Mouse (Mus musculus) heart, adult 8-10 months (tissue): ENCODE measurements at regions not wholly inside any gene's neighbourhood (a gene's known extent, or its start where the extent isn't known, plus 50 kb on each side); places are given as distances from the start of the nearest gene placed in this dataset.

Experiments
- DNase-seq: peaks from one replicate; pipeline ENCODE4 v3.0.0; 2022; ENCODE audit warnings: low spot score

DNA sequence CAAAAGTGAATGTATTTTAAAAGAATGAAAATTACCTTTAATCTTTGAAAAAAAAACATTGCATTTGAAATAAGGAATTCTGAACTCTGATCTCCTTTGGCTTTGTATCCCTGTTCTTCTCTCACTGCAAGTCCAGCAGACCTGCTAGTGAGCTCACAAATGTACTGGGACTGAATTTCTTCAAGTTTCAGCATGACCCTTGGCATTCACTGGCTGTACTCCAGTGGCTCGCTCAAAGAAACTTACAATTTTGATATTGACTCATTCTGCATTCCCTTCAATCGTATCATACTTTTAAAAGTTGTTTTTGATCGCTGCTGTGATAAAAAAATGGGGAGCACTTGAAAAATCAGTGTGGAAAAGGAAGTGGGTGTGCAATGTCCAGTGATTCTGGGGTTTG lies 456.6 kb downstream of the Cd109 start:
- no peak for DNase-seq

- DNase-seq, result peak; percentile 6
These were observed 494.3 kb downstream of the Cd109 start for GRCm38 (mm10) chr9:79109611-79110010.

- no peak for DNase-seq
These were observed 496.0 kb downstream of the Cd109 start for GRCm38 (mm10) chr9:79111326-79111725.

GRCm38 (mm10) chr9:79140970-79141369 lies 525.6 kb downstream of the Cd109 start:
- no peak for DNase-seq

- DNase-seq, result no peak
These were observed 530.7 kb downstream of the Cd109 start for GRCm38 (mm10) chr9:79146004-79146403.

DNA sequence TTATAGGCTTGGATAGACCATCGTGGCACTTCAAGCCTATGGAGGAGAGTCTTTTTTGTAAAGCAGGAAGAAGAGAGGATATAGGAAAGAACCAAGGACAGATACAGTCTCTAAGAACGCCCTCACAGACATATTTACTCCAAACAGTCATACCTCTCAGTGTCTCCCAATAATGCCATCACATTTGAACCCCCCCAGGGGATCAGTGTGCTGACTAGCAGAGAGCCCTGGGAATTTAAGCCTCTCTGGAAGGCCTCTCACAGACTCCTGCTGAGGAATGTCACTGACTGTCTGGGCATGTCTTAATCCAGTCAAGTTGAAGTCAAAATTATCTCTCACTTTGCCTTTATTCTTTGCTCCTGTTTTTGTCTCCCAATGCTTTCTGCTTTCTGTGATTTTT lies 550.2 kb downstream of the Cd109 start:
- no peak for DNase-seq

- DNase-seq, result peak; percentile 29
These were observed 545.6 kb downstream of the Col12a1 start for GRCm38 (mm10) chr9:79173036-79173435.

GRCm38 (mm10) chr9:79179954-79180353 lies 538.7 kb downstream of the Col12a1 start:
- no peak for DNase-seq

- DNase-seq, result no peak
These were observed 523.2 kb downstream of the Col12a1 start for GRCm38 (mm10) chr9:79195420-79195819.

DNA sequence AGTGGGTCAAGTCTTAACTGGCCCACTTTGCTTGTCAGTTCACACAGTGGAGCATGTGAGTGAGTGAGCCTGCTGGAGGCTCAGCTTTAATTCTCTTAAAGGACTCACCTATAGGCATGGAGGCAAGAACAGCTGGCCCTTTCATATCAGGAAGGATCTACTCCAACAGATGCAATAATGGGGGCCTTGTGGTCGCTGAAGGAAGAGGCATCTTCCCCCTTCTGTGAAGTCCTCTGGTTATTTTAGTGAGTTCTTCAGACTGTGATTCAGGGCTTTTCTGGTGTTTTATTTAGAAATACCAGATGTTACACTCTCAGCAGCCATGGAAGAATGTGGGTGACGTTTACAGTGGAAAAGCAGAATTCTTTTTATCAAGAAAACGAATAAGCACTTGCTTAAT lies 516.9 kb downstream of the Col12a1 start:
- DNase-seq, result no peak

- DNase-seq, result no peak
These were observed 505.3 kb downstream of the Col12a1 start for GRCm38 (mm10) chr9:79213364-79213763.

DNA sequence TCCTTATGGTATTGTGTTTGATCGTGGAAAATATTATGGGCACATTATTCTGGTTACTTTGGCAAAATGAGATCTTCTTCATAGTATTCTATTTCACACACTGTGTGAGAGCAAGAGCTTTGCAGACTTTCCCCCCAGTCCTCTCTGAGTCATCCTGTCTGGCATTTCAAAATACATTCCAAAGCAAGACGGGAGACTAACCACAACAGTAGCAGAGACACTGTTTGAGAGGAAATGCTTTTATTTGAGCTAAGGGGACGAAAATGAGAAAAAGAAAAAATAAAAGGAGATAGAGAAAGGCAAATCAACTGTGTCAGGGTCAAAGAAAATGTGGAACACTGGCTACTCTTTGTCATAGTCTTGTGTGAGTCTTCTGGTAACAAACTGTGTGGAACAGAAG lies 502.6 kb downstream of the Col12a1 start:
- no peak for DNase-seq

GRCm38 (mm10) chr9:79216432-79216831 lies 502.2 kb downstream of the Col12a1 start:
- no peak for DNase-seq

DNA sequence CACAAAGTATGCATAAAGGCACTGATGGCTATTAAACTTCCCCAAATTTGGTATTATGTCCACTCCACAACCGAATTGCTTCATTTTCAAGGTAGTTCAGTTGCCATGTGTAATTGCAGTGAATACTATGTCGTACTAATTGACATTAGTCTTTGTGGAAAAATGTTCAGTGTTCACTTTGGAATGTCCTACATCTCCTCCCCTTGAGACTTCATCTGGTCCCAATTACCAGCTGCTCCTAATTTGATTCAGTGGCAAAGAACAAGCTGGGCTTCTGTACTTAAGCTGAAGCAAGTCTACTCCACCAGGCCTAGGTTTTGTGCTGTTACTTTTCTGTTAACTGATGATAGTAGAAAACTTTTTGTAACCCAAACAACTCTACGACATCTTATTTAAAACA lies 485.6 kb downstream of the Col12a1 start:
- DNase-seq, result no peak

- DNase-seq, result no peak
These were observed 484.9 kb downstream of the Col12a1 start for GRCm38 (mm10) chr9:79233751-79234150.

DNA sequence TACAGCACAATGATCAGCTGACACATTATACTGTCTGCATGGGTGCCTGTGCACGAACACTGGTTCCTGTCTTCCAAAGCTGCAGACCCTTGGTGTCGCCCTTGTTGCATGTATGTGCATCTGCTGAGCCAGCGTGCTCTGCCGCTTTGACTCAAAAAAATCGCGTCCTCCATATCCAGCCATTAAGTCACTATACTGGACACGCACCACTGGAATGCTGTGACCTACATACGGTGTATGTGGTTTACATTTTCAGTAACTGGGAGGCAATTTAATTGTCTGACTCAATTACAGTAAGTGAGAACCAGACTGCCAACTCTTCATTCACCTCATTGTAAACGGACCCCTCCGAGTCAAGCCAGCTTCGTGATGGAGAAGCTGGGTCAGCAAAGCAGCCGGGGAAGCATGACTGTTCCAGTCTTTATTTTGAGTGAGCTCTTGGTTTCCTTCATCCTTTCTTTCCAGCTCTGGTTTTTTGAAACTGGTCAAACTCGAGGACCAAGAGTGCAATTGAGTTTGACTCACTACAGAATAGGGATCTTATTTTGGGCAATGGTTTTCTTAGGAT lies 448.9 kb downstream of the Col12a1 start:
- no peak for DNase-seq

GRCm38 (mm10) chr9:79270256-79270655 lies 448.4 kb downstream of the Col12a1 start:
- DNase-seq, result peak; percentile 48

DNA sequence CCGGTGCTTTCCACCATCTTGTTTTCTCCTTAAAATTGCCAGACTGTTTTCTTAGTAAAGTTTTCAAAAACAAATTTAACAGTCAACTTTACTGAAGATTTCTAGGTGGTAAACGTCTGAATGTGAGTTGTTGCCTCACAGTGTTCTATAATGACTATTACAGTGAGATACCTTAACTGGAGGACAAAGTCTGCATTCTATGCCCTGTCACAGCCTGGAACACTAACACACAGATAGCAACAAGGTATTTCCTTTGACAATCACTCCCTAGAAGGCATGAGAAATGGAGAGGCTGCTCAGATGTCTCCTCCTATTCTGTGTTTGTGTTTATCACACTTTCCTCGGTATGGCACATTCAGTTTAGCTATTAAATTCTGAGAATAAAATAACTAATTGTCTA lies 430.8 kb downstream of the Col12a1 start:
- no peak for DNase-seq

DNA sequence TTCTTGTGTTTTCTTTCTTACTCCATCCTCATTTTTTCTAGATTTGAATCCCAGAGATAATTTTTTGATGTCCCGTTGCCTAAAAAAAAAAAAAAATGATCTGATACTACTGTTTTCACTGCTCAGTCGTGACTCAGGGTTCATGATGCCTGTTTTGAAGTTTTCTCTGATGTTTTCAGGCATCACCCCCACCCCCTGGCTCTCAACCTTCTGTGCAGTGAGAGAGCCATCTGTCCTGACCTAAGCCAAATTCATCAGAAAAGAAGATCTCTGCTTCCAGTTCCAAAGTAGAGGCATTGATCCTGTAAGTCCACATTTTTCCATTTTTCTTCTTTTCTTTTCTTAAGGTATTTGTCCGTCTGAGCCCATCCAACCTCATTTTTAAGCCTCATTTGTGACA lies 423.3 kb downstream of the Col12a1 start:
- DNase-seq, result no peak

GRCm38 (mm10) chr9:79301580-79301979 lies 417.1 kb downstream of the Col12a1 start:
- no peak for DNase-seq

- no peak for DNase-seq
These were observed 408.0 kb downstream of the Col12a1 start for GRCm38 (mm10) chr9:79310591-79310990.

- no peak for DNase-seq
These were observed 401.2 kb downstream of the Col12a1 start for GRCm38 (mm10) chr9:79317411-79317810.

GRCm38 (mm10) chr9:79346371-79347096 lies 372.1 kb downstream of the Col12a1 start:
- DNase-seq, result peak; percentile 4

DNA sequence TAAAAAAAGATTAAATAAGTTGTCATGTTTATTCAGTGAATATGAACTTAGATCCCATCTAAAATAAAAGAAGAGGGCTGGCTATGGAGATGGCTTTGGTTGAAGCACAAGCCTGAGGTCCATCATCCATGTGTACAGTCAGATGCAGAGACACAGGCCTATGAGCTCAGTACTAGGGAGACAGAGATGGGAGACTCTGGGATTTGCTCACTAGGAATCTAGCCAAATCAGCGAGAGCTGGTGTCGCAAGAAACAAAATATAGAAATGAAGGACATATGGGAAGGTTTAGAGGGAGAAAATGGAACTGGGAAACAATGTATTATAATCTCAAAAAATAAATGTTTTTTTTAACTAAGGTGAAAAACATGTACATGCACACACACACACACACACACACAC lies 326.6 kb downstream of the Col12a1 start:
- no peak for DNase-seq
